Mouse (Mus musculus): ENCODE measurements at regions not wholly inside any gene's neighbourhood (a gene's known extent, or its start where the extent isn't known, plus 50 kb on each side); places are given as distances from the start of the nearest gene placed in this dataset.

GRCm38 (mm10) chr12:15161864-15162263, 654.9 kb downstream of the Trib2 start:
- Histone ChIP-seq H3K27me3 (replicated peaks) (no peaks in the 10 kb centered on the region), H3K27ac (ENCODE audit: insufficient read depth, low read depth) (no peak overlapping the region), H3K9me3 (replicated peaks; ENCODE audit: low read length) (no peaks in the 10 kb centered on the region), H3K79me2 (replicated peaks; ENCODE audit: control insufficient read depth, extremely low read depth, insufficient read depth, poor library complexity, severe bottlenecking) (no peaks in the 10 kb centered on the region), H3K4me1 (ENCODE audit: control insufficient read depth in 1 of 2, insufficient read depth in 2 of 2) (no peaks in the 10 kb centered on the region), H3K36me3 (replicated peaks in 1 of 2; ENCODE audit: control insufficient read depth in 1 of 2, insufficient read depth in 1 of 2, low read length in 1 of 2) (no peaks in the 10 kb centered on the region), H3K9ac (ENCODE audit: insufficient read depth, low read depth) (no peak overlapping the region), H3K4me3 (replicated peaks in 1 of 3; ENCODE audit: low read depth in 2 of 3, low read length in 2 of 3, poor library complexity in 1 of 3) (no peak overlapping the region), H3K4me2 (ENCODE audit: insufficient read depth, low read depth, poor library complexity, severe bottlenecking) (no peak overlapping the region)
- in situ Hi-C loops (cut with MboI; ENCODE audit: low pct_ligation_motif_present, low pct_unique_long_range_greater_than_20kb, low sequenced_read_pairs) (no loop called here), dilution Hi-C loops (cut with MboI; ENCODE audit: extremely low pct_ligation_motif_present, extremely low pct_unique_long_range_greater_than_20kb, low sequenced_read_pairs) (no loop called here)
- TF ChIP-seq ZNF384 (IDR thresholded peaks at IDR 0.05; ENCODE audit: low read depth, low read length) (no peak), SIN3A (IDR thresholded peaks at IDR 0.05; ENCODE audit: low read length) (no peak), EP300 (IDR thresholded peaks at IDR 0.05; ENCODE audit: low read length) (no peak), USF2 (conservative IDR thresholded peaks at IDR 0.05; ENCODE audit: low read depth, low read length) (no peak)
- no peak for DNase-seq (ENCODE audit: extremely low read depth)

GRCm38 (mm10) chr12:15160478-15160998, 656.2 kb downstream of the Trib2 start:
- TF ChIP-seq USF2 (conservative IDR thresholded peaks at IDR 0.05; ENCODE audit: low read depth, low read length) (no peak), GABPA (IDR thresholded peaks at IDR 0.05; ENCODE audit: insufficient replicate concordance, low read depth, low read length) (no peak), ZMIZ1 (IDR thresholded peaks at IDR 0.05; ENCODE audit: low read depth, low read length) (no peak), E2F4 (IDR thresholded peaks at IDR 0.05; ENCODE audit: insufficient replicate concordance, low read depth, low read length) (no peak), MAX (IDR thresholded peaks at IDR 0.05; ENCODE audit: low read length) (no peak), RAD21 (IDR thresholded peaks at IDR 0.05; ENCODE audit: low read depth, low read length) (no peak), IRF4 (IDR thresholded peaks at IDR 0.05; ENCODE audit: low read depth, low read length) (no peak), ZNF384 (IDR thresholded peaks at IDR 0.05; ENCODE audit: low read depth, low read length) (no peak), SIN3A (IDR thresholded peaks at IDR 0.05; ENCODE audit: low read length) (no peak), MEF2A (IDR thresholded peaks at IDR 0.05; ENCODE audit: borderline replicate concordance, low read depth, low read length) (no peak), HCFC1 (IDR thresholded peaks at IDR 0.05; ENCODE audit: low read depth, low read length) (no peak), POLR2A (IDR thresholded peaks at IDR 0.05; ENCODE audit: low read depth, low read length) (no peak), MXI1 (IDR thresholded peaks at IDR 0.05; ENCODE audit: low read depth, low read length) (no peak), MAZ (IDR thresholded peaks at IDR 0.05; ENCODE audit: low read depth, low read length) (no peak), JUN (IDR thresholded peaks at IDR 0.05; ENCODE audit: insufficient read depth, low read depth, low read length) (no peak), TBP (conservative IDR thresholded peaks at IDR 0.05; ENCODE audit: low read depth, low read length) (no peak), CHD1 (IDR thresholded peaks at IDR 0.05; ENCODE audit: low read depth, low read length) (no peak), PAX5 (IDR thresholded peaks at IDR 0.05; ENCODE audit: low read length) (no peak), TCF12 (IDR thresholded peaks at IDR 0.05; ENCODE audit: low read depth, low read length) (no peak)
- no peaks in the 10 kb centered on the region for H3K4me1 ChIP-seq (ENCODE audit: control insufficient read depth in 1 of 2, insufficient read depth in 2 of 2)
- dilution Hi-C loops (cut with MboI; ENCODE audit: extremely low pct_ligation_motif_present, extremely low pct_unique_long_range_greater_than_20kb, low sequenced_read_pairs): no loop called here
- in situ Hi-C loops (cut with MboI; ENCODE audit: low pct_ligation_motif_present, low pct_unique_long_range_greater_than_20kb, low sequenced_read_pairs): no loop called here
- DNase-seq (ENCODE audit: extremely low read depth): no peak
- H3K4me3 ChIP-seq (replicated peaks in 1 of 3; ENCODE audit: low read depth in 2 of 3, low read length in 2 of 3, poor library complexity in 1 of 3): no peak overlapping the region
- no peak overlapping the region for H3K9ac ChIP-seq (ENCODE audit: insufficient read depth, low read depth)
- no peaks in the 10 kb centered on the region for H3K9me3 ChIP-seq (replicated peaks; ENCODE audit: low read length)
- no peaks in the 10 kb centered on the region for H3K79me2 ChIP-seq (replicated peaks; ENCODE audit: control insufficient read depth, extremely low read depth, insufficient read depth, poor library complexity, severe bottlenecking)
- no peaks in the 10 kb centered on the region for H3K36me3 ChIP-seq (replicated peaks in 1 of 2; ENCODE audit: control insufficient read depth in 1 of 2, insufficient read depth in 1 of 2, low read length in 1 of 2)
- H3K27me3 ChIP-seq (replicated peaks): no peaks in the 10 kb centered on the region
- H3K4me2 ChIP-seq (ENCODE audit: insufficient read depth, low read depth, poor library complexity, severe bottlenecking): no peak overlapping the region
- H3K27ac ChIP-seq (ENCODE audit: insufficient read depth, low read depth): no peak overlapping the region
